Mouse (Mus musculus) midbrain, postnatal 0 days (tissue): ENCODE results near the gene Atl1. TPM values are rescaled to one million over a fixed set of nuclear protein-coding genes. Genes with fewer than 3 reads are reported as not detected.

ENCODE experiments used
- ATAC-seq: fragments of 200-750 bp; cut with Nextera tagmentation; 2 replicates; pipeline ENCODE4 v1.8.0; 2017; ENCODE audit warnings: moderate number of reproducible peaks, mild to moderate bottlenecking, moderate TSS enrichment, moderate library complexity; ENCODE audit not compliant: low FRiP score
- DNase-seq: peaks from one replicate; pipeline ENCODE4 v3.0.0-alpha.2; 2015; ENCODE audit warnings: low spot score
- H3K27ac ChIP-seq: fragments of 300-500 bp; sonication (generic); 2 replicates; pipeline ENCODE4 v1.5.1; 2014; ENCODE audit warnings: low read depth, mild to moderate bottlenecking, low read length, mixed read lengths
- H3K27me3 ChIP-seq: fragments of 300-500 bp; sonication (generic); 2 replicates; pipeline ENCODE4 v1.6.1; 2014; ENCODE audit warnings: low read length, control low read depth, mixed read lengths; ENCODE audit not compliant: insufficient read depth
- H3K36me3 ChIP-seq: fragments of 300-500 bp; sonication (generic); 2 replicates; pipeline ENCODE4 v1.6.1; 2014; ENCODE audit warnings: low read length, control low read depth, mixed read lengths; ENCODE audit not compliant: insufficient read depth
- H3K4me1 ChIP-seq: fragments of 300-500 bp; sonication (generic); 2 replicates; pipeline ENCODE4 v1.6.1; 2014; ENCODE audit warnings: mild to moderate bottlenecking, control low read depth, antibody characterized with exemption, low read length, mixed read lengths; ENCODE audit not compliant: insufficient read depth
- H3K4me2 ChIP-seq: fragments of 300-500 bp; sonication (generic); 2 replicates; pipeline ENCODE4 v1.6.1; 2014; ENCODE audit warnings: low read depth, mild to moderate bottlenecking, low read length, mixed read lengths; ENCODE audit not compliant: poor library complexity, severe bottlenecking
- H3K4me3 ChIP-seq: fragments of 300-500 bp; sonication (generic); 2 replicates; pipeline ENCODE4 v1.5.1; 2014; ENCODE audit warnings: low read depth, mild to moderate bottlenecking, low read length, moderate library complexity
- H3K9ac ChIP-seq: fragments of 300-500 bp; sonication (generic); replicated peaks from 2 replicates; pipeline ENCODE4 v1.6.1; 2014; ENCODE audit warnings: mild to moderate bottlenecking, low read length, moderate library complexity, mixed read lengths; ENCODE audit not compliant: poor library complexity, severe bottlenecking
- H3K9me3 ChIP-seq: fragments of 300-500 bp; sonication (generic); 2 replicates; pipeline ENCODE4 v1.6.1; 2016; ENCODE audit warnings: low read length, control low read depth
- CTCF ChIP-seq: IDR thresholded peaks from 2 replicates; pipeline ENCODE4 v1.5.1; 2016; ENCODE audit warnings: antibody characterized with exemption, mild to moderate bottlenecking
- WGBS: fragments of 180-500 bp; shearing (Covaris S2); extraction: QIAGEN DNeasy Blood & Tissue Kit; methylation state at CpG from one replicate; pipeline ENCODE4 v1.1.7; 2014; 5-methylcytosine and 5-hydroxymethylcytosine counted together
- polyA plus RNA-seq: library from polyadenylated mRNA; unstranded; fragments of >200 nt; fragmentation: Nextera tagmentation; extraction: Ambion mirVana; gene quantifications from 2 replicates; pipeline ENCODE4 v1.2.1, GENCODE M21; 2015
- total RNA-seq: library from RNA; depleted of rRNA; stranded (reverse); fragments of >200 nt; gene quantifications from 2 replicates; pipeline ENCODE4 v1.2.3, GENCODE M21; 2014; rRNA removed

Gene Atl1
- total RNA-seq: 121 and 230 TPM in 2 replicates
- polyA plus RNA-seq: 170 and 179 TPM in 2 replicates

DNA sequence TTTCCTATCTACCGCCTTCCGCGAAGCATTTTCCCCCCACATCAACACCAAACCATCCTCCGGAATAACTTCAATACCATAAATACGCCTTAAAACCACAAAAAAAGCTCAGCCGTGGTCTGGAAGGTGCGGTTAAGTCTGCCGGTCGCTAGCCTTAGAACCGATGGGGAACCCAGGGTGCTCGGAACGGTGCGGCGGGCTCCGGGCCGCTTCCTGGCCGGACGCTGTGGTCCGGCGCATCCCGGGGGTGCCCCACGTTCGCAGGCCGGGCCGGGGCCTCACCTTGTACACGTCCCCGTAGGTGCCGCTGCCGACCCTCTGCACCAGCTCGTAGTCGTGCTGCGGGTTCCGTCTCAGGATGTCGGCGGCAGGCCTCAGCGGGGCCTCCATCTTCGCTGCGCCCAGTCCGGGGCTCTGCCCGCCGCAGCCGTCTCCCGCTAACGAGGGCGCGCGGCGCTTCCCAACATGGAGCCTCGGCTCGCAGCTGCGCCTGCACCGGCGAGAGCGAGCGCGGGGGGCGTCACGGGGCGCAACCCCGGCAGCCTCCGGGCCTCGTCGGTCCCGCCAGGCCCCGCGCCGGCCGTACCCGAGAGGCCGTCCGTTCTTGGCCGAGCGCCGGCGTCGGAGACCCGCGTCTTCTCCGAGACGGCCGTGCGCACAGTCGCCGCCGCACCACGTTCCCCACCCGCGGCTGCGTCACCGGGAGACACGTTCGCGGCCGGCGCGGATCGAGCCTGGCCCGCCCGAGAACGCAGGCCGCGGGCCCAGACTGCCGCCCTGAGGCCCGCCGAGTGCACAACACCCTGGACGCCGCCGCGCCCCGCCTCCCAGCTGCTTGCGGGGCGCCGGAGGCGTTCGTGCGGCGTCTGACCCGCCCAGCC, at the start of gene Atl1, which contains the start of gene Map4k5:
Gene Atl1, plus strand, starts transcription at position 244 of the 881 bp plus-strand sequence.
Gene Map4k5, minus strand, starts transcription at position 830 of the 881 bp plus-strand sequence.
- H3K4me3 ChIP-seq: peak within 1 kb of the TSS; percentile 95
- peak within 1 kb of the TSS; percentile 71 for H3K4me2 ChIP-seq
- H3K27me3 ChIP-seq: no peaks in the 10 kb centered on the region
- H3K9me3 ChIP-seq: no peaks in the 10 kb centered on the region
- peak within 1 kb of the TSS; percentile 97 for H3K9ac ChIP-seq
- peak within 1 kb of the TSS; percentile 96 for H3K27ac ChIP-seq
- H3K36me3 ChIP-seq: 0 out of 2 replicates have a peak, but pooled peaks cover 4% of the 10 kb centered on the region
- WGBS: 3% methylated on average over 73 of the region's 118 CpGs
- H3K4me1 ChIP-seq: peaks cover 8% of the 10 kb centered on the region
- DNase-seq (peak; percentile 92), ATAC-seq (peak; percentile 94)
- TF ChIP-seq CTCF: peak; percentile 63

DNA sequence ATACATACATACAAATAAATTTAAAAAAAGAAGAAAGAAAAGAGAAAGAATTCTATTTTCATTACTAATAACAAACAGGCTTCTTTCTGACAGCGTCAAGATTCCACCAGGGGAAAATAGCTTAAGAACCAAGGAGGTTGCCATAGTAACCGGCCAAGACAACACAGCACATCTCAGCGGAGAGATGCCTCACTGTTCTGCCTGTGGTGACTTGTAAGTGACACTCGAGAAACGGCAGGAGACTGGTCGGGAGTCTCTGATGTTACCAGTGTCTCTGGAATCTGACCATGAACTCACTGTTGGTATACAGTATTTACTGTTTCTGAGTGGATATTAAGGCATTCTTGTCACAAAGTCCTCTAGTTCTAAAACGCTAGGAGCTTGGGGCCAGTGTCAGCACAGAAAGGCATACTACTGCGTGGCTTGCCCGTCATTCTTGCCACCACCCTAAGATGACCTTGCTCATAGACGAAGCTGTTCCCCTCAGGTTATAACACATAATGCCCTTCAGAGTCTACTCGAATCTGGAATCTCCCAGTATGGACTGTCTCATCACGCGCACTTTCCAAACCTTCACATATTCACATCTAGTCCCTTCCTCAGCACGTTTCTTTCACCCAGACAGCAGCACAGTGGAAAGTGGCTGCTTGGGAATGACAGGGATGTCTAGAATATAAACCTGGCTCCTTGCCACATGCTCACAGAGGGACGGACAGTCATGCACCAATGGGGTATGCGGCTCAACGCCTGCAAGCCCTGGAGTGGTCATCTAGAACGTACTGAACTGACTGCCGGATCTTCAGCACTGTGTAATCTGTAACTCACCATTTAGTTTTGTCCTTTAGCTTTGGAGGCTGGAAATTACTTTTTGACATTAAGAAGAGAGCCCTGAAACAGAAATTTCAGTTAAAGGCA, 48.6 kb upstream of the Atl1 start:
- peak overlapping the region; percentile 55; the same call in 1 of the 2 replicates for H3K27ac ChIP-seq
- no peaks in the 10 kb centered on the region for H3K27me3 ChIP-seq
- H3K9me3 ChIP-seq: no peaks in the 10 kb centered on the region
- no peak overlapping the region for H3K4me3 ChIP-seq
- TF ChIP-seq CTCF: no peak; the same call in 1 of the 2 replicates
- H3K4me2 ChIP-seq: no peak overlapping the region
- peak; percentile 85 for ATAC-seq
- WGBS: 41% methylated on average over 19 of the region's 19 CpGs
- DNase-seq: peak; percentile 83
- H3K4me1 ChIP-seq: 0 out of 2 replicates have a peak, but pooled peaks cover 4% of the 10 kb centered on the region
- H3K36me3 ChIP-seq: peaks cover 4% of the 10 kb centered on the region
- H3K9ac ChIP-seq: 0 out of 2 replicates have a peak overlapping the region, but pooled peaks have one; percentile 8

DNA sequence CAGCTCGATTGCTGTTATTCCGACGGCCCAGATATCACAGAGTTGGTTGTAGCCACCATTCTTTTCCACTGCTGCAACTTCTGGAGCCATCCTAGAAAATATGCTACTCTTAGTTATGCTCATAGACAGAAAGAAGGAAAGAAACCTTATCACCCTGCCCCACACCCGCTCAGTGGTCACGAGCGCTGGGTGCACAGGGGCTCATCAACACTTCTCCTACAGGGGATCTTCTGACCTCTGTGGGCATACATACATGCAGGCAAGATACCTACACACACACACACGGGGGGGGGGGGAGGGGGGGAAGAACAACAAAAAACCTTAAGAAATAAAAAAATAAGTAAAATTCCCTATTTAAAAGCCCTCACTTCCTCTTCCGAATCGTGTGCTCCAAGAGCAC, 46.7 kb upstream of the Atl1 start:
- H3K4me3 ChIP-seq: no peak overlapping the region
- no peak overlapping the region for H3K4me2 ChIP-seq
- H3K4me1 ChIP-seq: 0 out of 2 replicates have a peak, but pooled peaks cover 4% of the 10 kb centered on the region
- WGBS: 92% methylated on average over 9 of the region's 9 CpGs
- H3K27me3 ChIP-seq: no peaks in the 10 kb centered on the region
- TF ChIP-seq CTCF: no peak
- no peak overlapping the region for H3K9ac ChIP-seq
- H3K36me3 ChIP-seq: peaks cover 9% of the 10 kb centered on the region
- ATAC-seq (no peak), DNase-seq (no peak)
- H3K9me3 ChIP-seq: no peaks in the 10 kb centered on the region
- no peak overlapping the region for H3K27ac ChIP-seq

DNA sequence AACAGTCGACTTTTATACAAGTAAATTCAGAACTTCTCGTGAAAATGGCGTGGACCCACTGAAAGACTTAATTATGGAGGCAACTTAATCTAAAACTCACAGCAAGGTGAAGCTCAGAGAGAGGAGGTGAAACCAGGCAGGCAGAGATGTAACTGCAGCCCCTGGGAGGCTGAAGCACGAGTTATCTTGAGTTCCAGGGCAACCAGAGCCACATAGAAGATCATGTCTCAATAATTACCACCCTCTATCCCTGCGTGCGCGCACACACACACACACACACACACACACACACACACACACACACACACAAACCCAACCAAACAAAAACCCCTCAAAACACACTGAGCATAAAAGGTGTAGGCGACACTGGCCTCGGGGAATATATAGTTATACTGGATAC, 45.9 kb upstream of the Atl1 start:
- ATAC-seq (no peak), DNase-seq (no peak)
- no peak for TF ChIP-seq CTCF
- no peak overlapping the region for H3K4me3 ChIP-seq
- no peak overlapping the region for H3K9ac ChIP-seq
- peaks cover 9% of the 10 kb centered on the region for H3K36me3 ChIP-seq
- H3K27ac ChIP-seq: no peak overlapping the region
- no peak overlapping the region for H3K4me2 ChIP-seq
- H3K4me1 ChIP-seq: 0 out of 2 replicates have a peak, but pooled peaks cover 4% of the 10 kb centered on the region
- H3K9me3 ChIP-seq: no peaks in the 10 kb centered on the region
- 93% methylated on average over 9 of the region's 9 CpGs for WGBS
- H3K27me3 ChIP-seq: no peaks in the 10 kb centered on the region

DNA sequence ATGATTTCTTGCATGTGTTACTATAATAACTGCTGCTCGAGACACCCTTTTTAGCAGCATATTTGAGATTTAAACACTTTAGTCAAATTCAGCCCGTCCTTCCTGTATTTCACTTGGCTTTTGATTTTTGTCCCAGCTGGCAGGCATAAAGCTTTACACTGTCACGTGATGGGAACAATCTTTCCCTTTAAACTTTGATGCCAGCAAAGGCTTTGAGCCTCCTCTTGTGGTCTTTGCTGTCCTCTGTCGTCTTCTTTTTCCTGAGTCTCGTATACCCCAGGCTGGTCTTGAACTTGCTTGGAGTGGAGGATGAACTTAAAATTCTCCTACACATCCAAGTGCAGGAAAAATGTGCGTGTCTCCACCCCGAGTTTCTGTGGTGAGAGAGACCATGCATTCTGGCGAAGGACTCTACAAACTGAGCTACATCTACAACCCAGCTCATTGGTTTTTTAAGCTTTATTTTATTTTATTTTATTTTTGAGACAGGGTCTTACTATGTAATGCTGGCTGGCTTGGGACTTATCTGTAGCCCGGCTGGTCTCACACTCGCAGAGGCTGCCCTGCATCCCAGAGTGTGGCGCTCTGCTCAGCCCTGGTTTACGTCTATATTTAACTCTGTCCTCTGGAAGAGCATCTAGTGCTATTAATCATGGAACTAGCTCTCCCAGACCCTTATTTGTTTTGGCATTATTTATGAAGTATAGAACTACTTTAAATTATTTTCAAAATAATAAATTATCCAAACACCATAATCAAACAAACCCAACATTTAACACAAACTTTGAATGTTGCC, 44.1 kb upstream of the Atl1 start:
- DNase-seq: no peak
- peaks cover 14% of the 10 kb centered on the region for H3K36me3 ChIP-seq
- H3K4me1 ChIP-seq: 0 out of 2 replicates have a peak, but pooled peaks cover 4% of the 10 kb centered on the region
- H3K27ac ChIP-seq: no peak overlapping the region
- H3K4me2 ChIP-seq: no peak overlapping the region
- no peaks in the 10 kb centered on the region for H3K9me3 ChIP-seq
- TF ChIP-seq CTCF: no peak
- no peak overlapping the region for H3K9ac ChIP-seq
- WGBS: 83% methylated on average over 12 of the region's 12 CpGs
- ATAC-seq: no peak
- H3K4me3 ChIP-seq: no peak overlapping the region
- no peaks in the 10 kb centered on the region for H3K27me3 ChIP-seq
